Mouse (Mus musculus) liver, postnatal 0 days (tissue): ENCODE results near the gene Fbxl13. TPM values are rescaled to one million over a fixed set of nuclear protein-coding genes. Genes with fewer than 3 reads are reported as not detected.

ENCODE experiments used
- ATAC-seq: fragments of 200-750 bp; cut with Nextera tagmentation; 2 replicates; pipeline ENCODE4 v1.8.0; 2017; ENCODE audit warnings: mild to moderate bottlenecking, moderate library complexity
- DNase-seq: peaks from one replicate; pipeline ENCODE4 v3.0.0-alpha.2; 2016
- H3K27ac ChIP-seq: fragments of 300-500 bp; sonication (generic); 2 replicates; pipeline ENCODE4 v1.5.1; 2014; ENCODE audit warnings: antibody characterized with exemption, moderate library complexity, mild to moderate bottlenecking, low read depth
- H3K27me3 ChIP-seq: fragments of 300-500 bp; sonication (generic); 2 replicates; pipeline ENCODE4 v1.6.1; 2014; ENCODE audit warnings: low read length, control low read depth, mixed read lengths; ENCODE audit not compliant: insufficient read depth
- H3K36me3 ChIP-seq: fragments of 300-500 bp; sonication (generic); replicated peaks from 2 replicates; pipeline ENCODE4 v1.6.1; 2014; ENCODE audit warnings: mild to moderate bottlenecking, control low read depth, low read length, moderate library complexity, mixed read lengths; ENCODE audit not compliant: insufficient read depth
- H3K4me1 ChIP-seq: fragments of 300-500 bp; sonication (generic); 2 replicates; pipeline ENCODE4 v1.6.1; 2014; ENCODE audit warnings: antibody characterized with exemption, mild to moderate bottlenecking, control low read depth; ENCODE audit not compliant: insufficient read depth
- H3K4me2 ChIP-seq: fragments of 300-500 bp; sonication (generic); 2 replicates; pipeline ENCODE4 v1.6.1; 2014; ENCODE audit warnings: low read depth, mild to moderate bottlenecking, low read length, moderate library complexity, mixed read lengths
- H3K4me3 ChIP-seq: fragments of 300-500 bp; sonication (generic); 2 replicates; pipeline ENCODE4 v1.5.1; 2014; ENCODE audit warnings: low read depth, low read length
- H3K9ac ChIP-seq: fragments of 300-500 bp; sonication (generic); replicated peaks from 2 replicates; pipeline ENCODE4 v1.6.1; 2014; ENCODE audit warnings: mild to moderate bottlenecking, moderate library complexity
- H3K9me3 ChIP-seq: fragments of 300-500 bp; sonication (generic); 2 replicates; pipeline ENCODE4 v1.6.1; 2016; ENCODE audit warnings: mild to moderate bottlenecking, control low read depth, low read length, mixed read lengths
- CTCF ChIP-seq: sonication (generic); IDR thresholded peaks from 2 replicates; pipeline ENCODE4 v1.5.1; 2016; ENCODE audit warnings: antibody characterized with exemption, low read depth
- EP300 ChIP-seq: IDR thresholded peaks from 2 replicates; pipeline ENCODE4 v1.6.1; 2016; ENCODE audit warnings: antibody characterized with exemption, low read depth, mild to moderate bottlenecking
- WGBS: fragments of 180-500 bp; shearing (Covaris S2); extraction: QIAGEN DNeasy Blood & Tissue Kit; methylation state at CpG from one replicate; pipeline ENCODE4 v1.1.7; 2014; ENCODE audit not compliant: insufficient replicate concordance; 5-methylcytosine and 5-hydroxymethylcytosine counted together
- polyA plus RNA-seq: library from polyadenylated mRNA; unstranded; fragments of >200 nt; fragmentation: Nextera tagmentation; extraction: Ambion mirVana; gene quantifications from 2 replicates; pipeline ENCODE4 v1.2.1, GENCODE M21; 2015

Fbxl13 gene
- polyA plus RNA-seq, 1 experiment from 2014 or later, result 0.09 TPM

GRCm38 (mm10) chr5:21572764-21573416, 72.5 kb downstream of the Fbxl13 start:
- no peak overlapping the region for H3K27ac ChIP-seq
- no peak for ATAC-seq
- H3K4me1 ChIP-seq, result no peaks in the 10 kb centered on the region
- no peak overlapping the region for H3K9ac ChIP-seq
- no peaks in the 10 kb centered on the region for H3K27me3 ChIP-seq
- H3K36me3 ChIP-seq, result no peaks in the 10 kb centered on the region
- H3K4me3 ChIP-seq, result no peak overlapping the region
- no peaks in the 10 kb centered on the region for H3K9me3 ChIP-seq
- TF ChIP-seq EP300 (no peak), CTCF (no peak)
- no peak for DNase-seq
- no peak overlapping the region for H3K4me2 ChIP-seq
- 59% methylated on average over 3 of the region's 3 CpGs for WGBS

GRCm38 (mm10) chr5:21567784-21568183, 77.7 kb downstream of the Fbxl13 start:
- no peak overlapping the region for H3K9ac ChIP-seq
- no peak for DNase-seq
- no peaks in the 10 kb centered on the region for H3K4me1 ChIP-seq
- TF ChIP-seq CTCF (no peak), EP300 (no peak)
- H3K36me3 ChIP-seq, result no peaks in the 10 kb centered on the region
- no peaks in the 10 kb centered on the region for H3K9me3 ChIP-seq
- H3K4me2 ChIP-seq, result no peak overlapping the region
- H3K4me3 ChIP-seq, result no peak overlapping the region
- H3K27ac ChIP-seq, result no peak overlapping the region
- no peaks in the 10 kb centered on the region for H3K27me3 ChIP-seq
- 62% methylated on average over 1 of the region's 1 CpGs for WGBS
- no peak for ATAC-seq

GRCm38 (mm10) chr5:21565392-21566065, 79.9 kb downstream of the Fbxl13 start:
- no peak overlapping the region for H3K4me2 ChIP-seq
- H3K4me1 ChIP-seq, result no peaks in the 10 kb centered on the region
- WGBS, result 86% methylated on average over 9 of the region's 9 CpGs
- TF ChIP-seq CTCF (no peak), EP300 (no peak)
- DNase-seq (no peak), ATAC-seq (no peak)
- H3K9me3 ChIP-seq, result no peaks in the 10 kb centered on the region
- H3K9ac ChIP-seq, result no peak overlapping the region
- no peaks in the 10 kb centered on the region for H3K36me3 ChIP-seq
- no peak overlapping the region for H3K27ac ChIP-seq
- no peak overlapping the region for H3K4me3 ChIP-seq
- no peaks in the 10 kb centered on the region for H3K27me3 ChIP-seq

- Histone ChIP-seq H3K27me3 (no peaks in the 10 kb centered on the region), H3K4me1 (no peaks in the 10 kb centered on the region), H3K36me3 (no peaks in the 10 kb centered on the region), H3K4me3 (no peak overlapping the region), H3K4me2 (no peak overlapping the region), H3K27ac (no peak overlapping the region), H3K9ac (no peak overlapping the region), H3K9me3 (no peaks in the 10 kb centered on the region)
- ATAC-seq (no peak), DNase-seq (no peak)
- 52% methylated on average over 2 of the region's 2 CpGs for WGBS
- TF ChIP-seq CTCF (no peak), EP300 (no peak)
Measured at GRCm38 (mm10) chr5:21563936-21564335, 81.5 kb downstream of the Fbxl13 start.

- no peaks in the 10 kb centered on the region for H3K4me1 ChIP-seq
- 69% methylated on average over 3 of the region's 3 CpGs for WGBS
- ATAC-seq (no peak), DNase-seq (no peak)
- H3K27ac ChIP-seq, result no peak overlapping the region
- no peak overlapping the region for H3K9ac ChIP-seq
- H3K27me3 ChIP-seq, result no peaks in the 10 kb centered on the region
- H3K4me3 ChIP-seq, result no peak overlapping the region
- H3K4me2 ChIP-seq, result no peak overlapping the region
- TF ChIP-seq CTCF, result no peak
- TF ChIP-seq EP300, result no peak
- no peaks in the 10 kb centered on the region for H3K36me3 ChIP-seq
- H3K9me3 ChIP-seq, result no peaks in the 10 kb centered on the region
Measured at GRCm38 (mm10) chr5:21556502-21556901, 88.9 kb downstream of the Fbxl13 start.

GRCm38 (mm10) chr5:21554732-21555131, 90.7 kb downstream of the Fbxl13 start:
- Histone ChIP-seq H3K27me3 (no peaks in the 10 kb centered on the region), H3K9me3 (no peaks in the 10 kb centered on the region), H3K4me1 (no peaks in the 10 kb centered on the region), H3K27ac (no peak overlapping the region), H3K4me3 (no peak overlapping the region), H3K4me2 (no peak overlapping the region), H3K36me3 (no peaks in the 10 kb centered on the region), H3K9ac (no peak overlapping the region)
- no peak for TF ChIP-seq EP300
- TF ChIP-seq CTCF, result no peak
- WGBS, result 63% methylated on average over 1 of the region's 1 CpGs
- no peak for DNase-seq
- no peak for ATAC-seq
